Mouse (Mus musculus): ENCODE measurements around the gene Mast3. TPM values are rescaled to one million over a fixed set of nuclear protein-coding genes. Genes with fewer than 3 reads are reported as not detected.
"Not testable (repeated sequence)": the region's sequence is repeated elsewhere in the genome, so short reads cannot be mapped to it uniquely, and the experiment has no call there.

Gene Mast3
- polyA plus RNA-seq, 1 experiment: 175 TPM

GRCm38 (mm10) chr8:70827010-70827409 lies 22.2 kb upstream of the Mast3 start:
- no peak overlapping the region for H3K4me3 ChIP-seq (ENCODE audit: extremely low read depth, insufficient read depth, insufficient read length)
- no peak overlapping the region for H3K27ac ChIP-seq (ENCODE audit: insufficient read depth, low read length)
- TF ChIP-seq CTCF (IDR thresholded peaks at IDR 0.05; ENCODE audit: extremely low read depth, insufficient read depth, insufficient read length, insufficient replicate concordance) (no peak), POLR2A (IDR thresholded peaks at IDR 0.05; ENCODE audit: low read depth, low read length) (no peak)
- WGBS: 95% methylated on average over 2 of the region's 2 CpGs
- H3K36me3 ChIP-seq (ENCODE audit: control insufficient read depth, insufficient read depth, low read length): no peaks in the 10 kb centered on the region
- no peaks in the 10 kb centered on the region for H3K4me1 ChIP-seq (ENCODE audit: control insufficient read depth, insufficient read depth, insufficient read length)
- no peak for DNase-seq (ENCODE audit: low read depth in 1 of 2, low spot score in 2 of 2)
- no peaks in the 10 kb centered on the region for H3K27me3 ChIP-seq (ENCODE audit: control insufficient read depth, insufficient read depth, low read length)

- WGBS: 85% methylated on average over 8 of the region's 8 CpGs
- Histone ChIP-seq H3K27me3 (ENCODE audit: control insufficient read depth, insufficient read depth, low read length) (no peaks in the 10 kb centered on the region), H3K4me1 (ENCODE audit: control insufficient read depth, insufficient read depth, insufficient read length) (no peaks in the 10 kb centered on the region), H3K27ac (ENCODE audit: insufficient read depth, low read length) (no peak overlapping the region), H3K4me3 (ENCODE audit: extremely low read depth, insufficient read depth, insufficient read length) (no peak overlapping the region), H3K36me3 (ENCODE audit: control insufficient read depth, insufficient read depth, low read length) (no peaks in the 10 kb centered on the region)
- TF ChIP-seq CTCF (IDR thresholded peaks at IDR 0.05; ENCODE audit: extremely low read depth, insufficient read depth, insufficient read length, insufficient replicate concordance) (no peak), POLR2A (IDR thresholded peaks at IDR 0.05; ENCODE audit: low read depth, low read length) (no peak)
- DNase-seq (ENCODE audit: low read depth in 1 of 2, low spot score in 2 of 2): no peak
Measured at GRCm38 (mm10) chr8:70825816-70826215, 21.0 kb upstream of the Mast3 start.

GRCm38 (mm10) chr8:70823802-70824201 lies 18.9 kb upstream of the Mast3 start:
- no peak overlapping the region for H3K27ac ChIP-seq (ENCODE audit: insufficient read depth, low read length)
- H3K4me1 ChIP-seq (ENCODE audit: control insufficient read depth, insufficient read depth, insufficient read length): no peaks in the 10 kb centered on the region
- DNase-seq (ENCODE audit: low read depth in 1 of 2, low spot score in 2 of 2): no peak
- H3K27me3 ChIP-seq (ENCODE audit: control insufficient read depth, insufficient read depth, low read length): no peaks in the 10 kb centered on the region
- no peak for TF ChIP-seq POLR2A (IDR thresholded peaks at IDR 0.05; ENCODE audit: low read depth, low read length)
- TF ChIP-seq CTCF (IDR thresholded peaks at IDR 0.05; ENCODE audit: extremely low read depth, insufficient read depth, insufficient read length, insufficient replicate concordance): no peak
- H3K36me3 ChIP-seq (ENCODE audit: control insufficient read depth, insufficient read depth, low read length): no peaks in the 10 kb centered on the region
- no peak overlapping the region for H3K4me3 ChIP-seq (ENCODE audit: extremely low read depth, insufficient read depth, insufficient read length)
- 94% methylated on average over 7 of the region's 7 CpGs for WGBS

DNA sequence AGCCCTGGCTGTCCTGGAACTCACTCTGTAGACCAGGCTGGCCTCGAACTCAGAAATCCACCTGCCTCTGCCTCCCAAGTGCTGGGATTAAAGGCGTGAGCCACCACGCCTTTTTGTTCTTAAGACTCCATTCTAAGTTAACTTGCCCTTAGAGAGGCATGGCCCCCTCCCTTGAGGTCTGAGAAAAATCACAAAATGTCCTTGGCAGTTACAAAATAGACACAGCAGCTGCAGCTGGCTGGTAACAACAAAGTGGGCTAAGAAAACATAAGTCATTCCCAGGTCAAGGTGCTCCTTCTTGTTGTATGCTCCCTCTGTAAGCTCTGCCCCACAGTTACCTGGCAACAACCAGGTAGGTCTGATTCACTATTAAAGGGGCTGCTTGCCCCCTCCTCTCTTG lies 17.7 kb upstream of the Mast3 start:
- H3K27me3 ChIP-seq (ENCODE audit: control insufficient read depth, insufficient read depth, low read length); H3K36me3 ChIP-seq (ENCODE audit: control insufficient read depth, insufficient read depth, low read length); H3K27ac ChIP-seq (ENCODE audit: insufficient read depth, low read length); DNase-seq (ENCODE audit: low read depth in 1 of 2, low spot score in 2 of 2); H3K4me3 ChIP-seq (ENCODE audit: extremely low read depth, insufficient read depth, insufficient read length); H3K4me1 ChIP-seq (ENCODE audit: control insufficient read depth, insufficient read depth, insufficient read length): not testable (repeated sequence)
- WGBS: 81% methylated on average over 3 of the region's 3 CpGs

DNA sequence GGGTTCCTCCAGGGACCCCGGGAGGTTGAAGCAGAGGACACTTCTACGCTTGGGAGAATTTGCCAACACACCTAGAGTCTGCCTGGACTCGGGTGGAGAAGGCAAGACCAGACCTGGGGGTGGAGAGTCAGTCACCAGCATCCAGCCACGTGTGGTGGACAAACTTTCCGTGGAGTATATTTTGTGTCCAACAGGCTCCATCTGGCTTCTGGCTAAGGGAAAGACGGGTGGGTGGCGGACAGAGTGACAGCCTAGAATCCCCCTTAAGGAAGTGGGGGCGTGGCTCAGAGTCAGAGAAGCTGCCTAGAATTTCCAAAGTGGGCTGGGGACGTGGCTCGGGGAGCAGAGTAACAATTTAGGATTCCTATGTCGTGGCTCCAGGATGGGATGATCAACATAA lies 17.1 kb upstream of the Mast3 start:
- TF ChIP-seq CTCF (IDR thresholded peaks at IDR 0.05; ENCODE audit: extremely low read depth, insufficient read depth, insufficient read length, insufficient replicate concordance) (no peak), POLR2A (IDR thresholded peaks at IDR 0.05; ENCODE audit: low read depth, low read length) (no peak)
- H3K36me3 ChIP-seq (ENCODE audit: control insufficient read depth, insufficient read depth, low read length): no peaks in the 10 kb centered on the region
- no peaks in the 10 kb centered on the region for H3K4me1 ChIP-seq (ENCODE audit: control insufficient read depth, insufficient read depth, insufficient read length)
- DNase-seq (ENCODE audit: low read depth in 1 of 2, low spot score in 2 of 2): no peak
- H3K4me3 ChIP-seq (ENCODE audit: extremely low read depth, insufficient read depth, insufficient read length): no peak overlapping the region
- no peak overlapping the region for H3K27ac ChIP-seq (ENCODE audit: insufficient read depth, low read length)
- no peaks in the 10 kb centered on the region for H3K27me3 ChIP-seq (ENCODE audit: control insufficient read depth, insufficient read depth, low read length)
- 67% methylated on average over 11 of the region's 11 CpGs for WGBS

DNA sequence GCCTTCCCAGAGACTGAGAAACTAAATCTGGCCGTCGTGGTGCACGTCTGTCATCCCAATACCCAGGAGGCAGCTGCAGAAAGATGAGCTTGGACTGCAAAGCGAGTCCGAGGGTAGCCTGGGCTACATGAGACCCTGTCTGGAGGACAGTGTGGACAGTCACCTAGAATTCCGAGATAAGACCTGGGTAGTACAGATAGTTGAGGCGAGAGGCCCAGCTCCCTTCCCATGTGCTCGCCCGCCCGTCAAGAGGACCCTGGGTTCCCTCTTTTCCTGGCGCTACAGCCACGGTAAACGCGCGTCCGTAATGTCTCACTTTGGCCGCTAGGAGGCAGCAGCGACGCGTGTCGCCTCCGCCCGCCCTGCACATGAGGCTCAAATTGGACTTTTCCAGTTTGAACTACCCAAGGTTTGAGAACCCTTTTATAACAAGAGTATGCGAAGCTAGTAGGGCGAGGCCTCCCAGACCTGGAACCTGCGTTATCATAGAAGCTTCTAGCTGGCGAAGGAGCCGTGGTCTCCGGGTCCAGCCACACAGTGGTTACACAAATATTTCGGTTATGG lies 16.6 kb upstream of the Mast3 start:
- Histone ChIP-seq H3K4me1 (ENCODE audit: control insufficient read depth, insufficient read depth, insufficient read length) (no peaks in the 10 kb centered on the region), H3K27me3 (ENCODE audit: control insufficient read depth, insufficient read depth, low read length) (no peaks in the 10 kb centered on the region), H3K4me3 (ENCODE audit: extremely low read depth, insufficient read depth, insufficient read length) (no peak overlapping the region), H3K36me3 (ENCODE audit: control insufficient read depth, insufficient read depth, low read length) (no peaks in the 10 kb centered on the region), H3K27ac (ENCODE audit: insufficient read depth, low read length) (no peak overlapping the region)
- peak in 1 of 2 experiments; percentile 64 for DNase-seq (ENCODE audit: low read depth in 1 of 2, low spot score in 2 of 2)
- 21% methylated on average over 30 of the region's 30 CpGs for WGBS
- TF ChIP-seq CTCF (IDR thresholded peaks at IDR 0.05; ENCODE audit: extremely low read depth, insufficient read depth, insufficient read length, insufficient replicate concordance) (peak; percentile 97), POLR2A (IDR thresholded peaks at IDR 0.05; ENCODE audit: low read depth, low read length) (no peak)

DNA sequence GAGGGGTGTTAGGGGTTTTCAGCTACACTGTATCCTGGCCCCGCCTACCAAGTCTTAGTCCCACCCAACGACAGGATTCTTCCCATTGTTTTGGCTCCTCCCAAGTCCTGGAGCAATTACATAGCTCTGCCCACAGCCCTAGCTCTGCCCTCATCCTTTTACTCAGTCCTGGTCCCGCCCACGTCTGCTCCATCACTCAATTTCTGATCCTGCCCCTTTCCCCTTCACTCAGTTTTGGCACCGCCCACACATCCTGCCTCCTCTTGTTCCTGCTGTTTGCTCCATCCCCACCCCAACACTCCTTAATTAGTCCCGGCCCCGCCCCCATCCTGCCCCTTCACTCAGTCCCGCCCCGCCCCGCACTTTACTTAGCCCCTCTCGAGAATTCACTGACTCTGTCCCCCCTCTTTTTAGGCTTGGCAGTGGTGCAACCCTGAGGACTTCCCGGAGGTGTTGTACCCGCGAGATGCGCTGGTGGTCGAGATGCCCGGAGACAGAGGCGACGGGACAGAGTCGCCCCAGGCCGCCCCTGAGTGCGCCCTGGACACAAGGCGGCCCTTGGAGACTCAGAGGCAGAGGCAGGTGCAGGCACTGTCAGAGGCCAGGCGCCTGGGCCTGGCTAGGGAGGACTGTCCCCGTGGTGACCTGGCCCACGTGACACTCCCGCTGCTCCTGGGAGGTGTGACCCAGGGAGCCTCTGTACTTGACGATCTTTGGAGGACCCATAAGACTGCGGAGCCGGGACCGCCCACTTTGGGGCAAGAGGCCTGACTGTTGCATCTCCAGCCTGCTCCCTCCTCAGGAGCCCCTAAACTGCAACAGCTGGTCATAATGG lies 15.5 kb upstream of the Mast3 start:
- H3K36me3 ChIP-seq (ENCODE audit: control insufficient read depth, insufficient read depth, low read length): no peaks in the 10 kb centered on the region
- H3K4me3 ChIP-seq (ENCODE audit: extremely low read depth, insufficient read depth, insufficient read length): no peak overlapping the region
- TF ChIP-seq CTCF (IDR thresholded peaks at IDR 0.05; ENCODE audit: extremely low read depth, insufficient read depth, insufficient read length, insufficient replicate concordance): no peak
- no peak for TF ChIP-seq POLR2A (IDR thresholded peaks at IDR 0.05; ENCODE audit: low read depth, low read length)
- 77% methylated on average over 31 of the region's 31 CpGs for WGBS
- H3K4me1 ChIP-seq (ENCODE audit: control insufficient read depth, insufficient read depth, insufficient read length): no peaks in the 10 kb centered on the region
- H3K27me3 ChIP-seq (ENCODE audit: control insufficient read depth, insufficient read depth, low read length): no peaks in the 10 kb centered on the region
- H3K27ac ChIP-seq (ENCODE audit: insufficient read depth, low read length): no peak overlapping the region
- DNase-seq (ENCODE audit: low read depth in 1 of 2, low spot score in 2 of 2): no peak

All from spleen, adult 2 months (tissue).